Mouse (Mus musculus): Measurements from ENCODE around the gene Fstl1.

DNA sequence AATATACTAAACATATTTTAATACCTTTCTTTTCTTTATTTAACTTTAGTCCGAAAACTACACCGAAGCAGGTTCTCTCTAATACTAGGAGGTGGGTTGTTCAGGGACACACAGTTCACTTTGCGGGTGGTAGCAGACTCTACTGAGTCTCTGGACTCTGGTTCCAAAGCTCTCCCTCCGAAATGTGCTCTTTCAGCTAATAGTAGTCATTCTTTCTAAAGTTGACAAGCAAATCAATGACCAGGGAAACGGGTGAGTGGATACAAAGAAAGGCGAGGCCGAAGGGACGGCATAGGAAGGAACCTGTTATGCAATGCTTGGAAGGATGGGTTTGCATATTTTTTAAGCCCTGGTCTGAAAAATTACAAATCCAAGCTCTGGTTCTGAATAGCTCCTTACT, 80.8 kb downstream of the Fstl1 start:
- no peak for TF ChIP-seq POLR2A (IDR thresholded peaks at IDR 0.05; ENCODE audit: insufficient read depth, low read length)
- TF ChIP-seq CTCF (IDR thresholded peaks at IDR 0.05; ENCODE audit: low read depth, low read length): no peak
- TF ChIP-seq EP300 (IDR thresholded peaks at IDR 0.05; ENCODE audit: insufficient read depth, low read depth, low read length): no peak
